Mouse (Mus musculus): Measurements from ENCODE around the gene Smpd1. TPM values are rescaled to one million over a fixed set of nuclear protein-coding genes. Genes with fewer than 3 reads are reported as not detected.
A peak's percentile ranks its signal among the peaks of the same experiment; 100 is the strongest.

Smpd1 gene
- polyA plus RNA-seq, 1 experiment from 2014 or later, result 47.8 TPM

DNA sequence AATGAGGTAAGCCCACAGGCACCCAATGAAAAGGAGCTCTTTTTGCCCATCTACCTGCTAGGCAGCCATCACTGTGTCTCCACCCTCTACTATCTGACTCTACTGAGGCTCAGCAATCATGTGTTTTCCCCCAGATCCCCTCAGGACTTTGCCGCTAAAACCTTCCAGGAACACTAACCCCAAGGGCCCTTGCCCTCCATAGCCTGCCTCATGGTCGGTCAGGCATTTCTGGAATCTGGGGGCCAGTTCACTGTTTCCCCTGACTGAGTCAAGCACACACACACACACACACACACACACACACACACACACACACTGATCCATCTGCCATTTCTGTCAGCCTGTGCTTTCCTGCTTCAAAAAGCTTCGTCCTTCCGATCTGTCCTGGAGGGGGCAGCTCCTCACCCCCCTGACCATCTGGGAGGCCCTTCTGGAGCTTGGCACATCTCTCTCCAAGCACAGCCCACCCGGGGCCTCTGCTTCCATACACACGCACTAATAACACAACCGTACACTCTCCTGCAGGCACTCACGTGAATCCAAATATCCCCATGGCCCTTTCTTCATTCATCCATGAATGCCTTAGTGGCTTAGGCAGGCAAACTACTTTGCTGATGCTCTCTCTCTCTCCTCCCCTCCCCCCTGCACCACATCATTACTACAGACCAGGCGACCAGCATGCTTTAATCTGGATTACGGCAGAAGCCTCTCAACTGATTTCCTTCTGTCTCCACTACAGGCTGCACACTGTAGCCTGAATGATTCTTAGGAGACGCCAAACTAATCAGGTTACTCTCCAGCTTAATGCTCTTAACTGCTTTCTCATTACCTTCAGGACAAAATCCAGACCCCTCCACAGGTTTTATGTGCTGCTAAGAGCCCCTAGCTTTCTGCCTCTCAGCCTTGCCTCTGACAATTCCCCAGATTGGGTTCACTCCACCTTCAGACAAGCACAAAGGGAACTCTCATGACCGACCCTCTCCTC is 15.6 kb downstream of the Smpd1 start:
- no peak for ATAC-seq (ENCODE audit: low read depth)
- 42% methylated on average over 12 of the region's 12 CpGs for WGBS

DNA sequence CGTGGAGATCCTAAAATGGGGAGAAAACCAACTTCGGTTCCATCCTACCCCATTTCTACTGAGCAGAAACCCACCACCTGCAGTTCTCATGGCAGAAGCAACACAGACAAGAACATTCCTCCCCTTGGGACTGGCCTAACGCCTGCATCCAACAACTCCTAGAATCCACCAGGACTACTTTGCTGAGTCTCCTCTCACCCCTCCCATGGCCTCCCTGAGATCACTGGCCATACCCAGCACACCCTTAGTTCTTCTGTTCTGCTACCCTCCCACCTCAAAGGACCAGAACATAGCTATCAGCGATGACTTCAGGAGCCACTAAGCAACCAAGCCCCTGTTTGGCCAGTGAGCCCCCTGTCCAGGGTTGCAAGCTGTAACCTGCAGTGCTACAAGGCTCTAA is 16.6 kb downstream of the Smpd1 start:
- Histone ChIP-seq H3K9me3 (ENCODE audit: control insufficient read depth, low read length) (no peaks in the 10 kb centered on the region), H3K36me3 (ENCODE audit: control insufficient read depth, insufficient read depth, low read length) (peaks cover 6% of the 10 kb centered on the region; the same call in 1 of the 2 replicates), H3K27me3 (ENCODE audit: control insufficient read depth, insufficient read depth, low read depth, low read length) (no peaks in the 10 kb centered on the region), H3K4me3 (ENCODE audit: low read length) (no peak overlapping the region), H3K4me2 (ENCODE audit: low read depth, low read length) (no peak overlapping the region), H3K9ac (ENCODE audit: low read length) (no peak overlapping the region), H3K4me1 (replicated peaks; ENCODE audit: control insufficient read depth, insufficient read depth, low read length) (no peaks in the 10 kb centered on the region), H3K27ac (ENCODE audit: low read length) (no peak overlapping the region)
- ATAC-seq (ENCODE audit: low read depth), result no peak
- WGBS, result 78% methylated on average over 4 of the region's 4 CpGs

More for the DNA sequence above, 15.6 kb downstream of the Smpd1 start:
- peaks cover 6% of the 10 kb centered on the region; the same call in 1 of the 2 replicates for H3K36me3 ChIP-seq (ENCODE audit: control insufficient read depth, insufficient read depth, low read length)
- H3K4me3 ChIP-seq (ENCODE audit: low read length), result no peak overlapping the region
- H3K4me2 ChIP-seq (ENCODE audit: low read depth, low read length), result no peak overlapping the region
- no peaks in the 10 kb centered on the region for H3K27me3 ChIP-seq (ENCODE audit: control insufficient read depth, insufficient read depth, low read depth, low read length)
- no peak overlapping the region for H3K9ac ChIP-seq (ENCODE audit: low read length)
- no peaks in the 10 kb centered on the region for H3K4me1 ChIP-seq (replicated peaks; ENCODE audit: control insufficient read depth, insufficient read depth, low read length)
- H3K27ac ChIP-seq (ENCODE audit: low read length), result no peak overlapping the region
- no peaks in the 10 kb centered on the region for H3K9me3 ChIP-seq (ENCODE audit: control insufficient read depth, low read length)

DNA sequence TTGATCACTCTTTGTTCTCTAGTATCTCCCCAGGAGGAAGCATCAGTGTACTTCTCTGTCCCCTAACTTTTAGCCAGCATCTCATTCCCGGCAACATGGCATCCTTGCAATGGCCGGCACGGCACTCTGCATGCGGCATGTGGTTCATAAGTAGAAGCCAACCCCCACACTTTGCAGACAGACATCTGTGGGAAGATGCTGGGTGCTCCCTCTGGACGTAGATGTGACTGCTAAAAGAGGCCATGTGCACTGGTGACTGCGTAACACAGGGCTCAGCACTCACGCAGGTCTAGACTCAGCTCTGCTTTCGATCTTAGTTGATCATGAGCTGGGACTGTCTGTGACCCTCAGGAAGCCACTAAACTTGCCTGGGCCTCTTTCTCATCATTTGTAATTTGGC is 18.8 kb downstream of the Smpd1 start:
- no peak overlapping the region for H3K4me3 ChIP-seq (ENCODE audit: low read length)
- 92% methylated on average over 8 of the region's 8 CpGs for WGBS
- peaks cover 8% of the 10 kb centered on the region for H3K4me1 ChIP-seq (replicated peaks; ENCODE audit: control insufficient read depth, insufficient read depth, low read length)
- H3K9me3 ChIP-seq (ENCODE audit: control insufficient read depth, low read length), result no peaks in the 10 kb centered on the region
- no peak overlapping the region for H3K4me2 ChIP-seq (ENCODE audit: low read depth, low read length)
- no peaks in the 10 kb centered on the region for H3K27me3 ChIP-seq (ENCODE audit: control insufficient read depth, insufficient read depth, low read depth, low read length)
- ATAC-seq (ENCODE audit: low read depth), result no peak
- H3K27ac ChIP-seq (ENCODE audit: low read length), result no peak overlapping the region
- H3K9ac ChIP-seq (ENCODE audit: low read length), result no peak overlapping the region
- H3K36me3 ChIP-seq (ENCODE audit: control insufficient read depth, insufficient read depth, low read length), result peaks cover 3% of the 10 kb centered on the region; the same call in 1 of the 2 replicates

DNA sequence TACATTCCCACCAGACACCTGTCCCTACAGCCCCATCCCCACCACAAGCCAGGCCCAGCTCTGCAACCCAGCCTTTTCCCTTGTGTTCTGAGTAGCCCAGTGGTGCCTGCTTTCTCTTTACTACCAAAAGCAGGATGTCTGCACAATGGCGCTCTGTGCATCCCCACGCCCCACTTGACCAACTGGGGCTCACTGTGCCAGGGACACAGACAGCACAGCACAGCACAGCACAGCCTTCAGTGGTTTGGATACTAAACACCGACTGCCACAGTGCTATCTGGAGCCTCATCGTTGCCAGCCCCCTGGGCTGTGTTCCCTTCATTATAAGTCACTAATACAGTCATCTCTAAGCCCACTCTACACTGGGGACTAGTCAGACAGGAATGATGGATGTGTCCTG is 20.4 kb downstream of the Smpd1 start:
- WGBS, result 84% methylated on average over 4 of the region's 4 CpGs
- no peak for ATAC-seq (ENCODE audit: low read depth)

DNA sequence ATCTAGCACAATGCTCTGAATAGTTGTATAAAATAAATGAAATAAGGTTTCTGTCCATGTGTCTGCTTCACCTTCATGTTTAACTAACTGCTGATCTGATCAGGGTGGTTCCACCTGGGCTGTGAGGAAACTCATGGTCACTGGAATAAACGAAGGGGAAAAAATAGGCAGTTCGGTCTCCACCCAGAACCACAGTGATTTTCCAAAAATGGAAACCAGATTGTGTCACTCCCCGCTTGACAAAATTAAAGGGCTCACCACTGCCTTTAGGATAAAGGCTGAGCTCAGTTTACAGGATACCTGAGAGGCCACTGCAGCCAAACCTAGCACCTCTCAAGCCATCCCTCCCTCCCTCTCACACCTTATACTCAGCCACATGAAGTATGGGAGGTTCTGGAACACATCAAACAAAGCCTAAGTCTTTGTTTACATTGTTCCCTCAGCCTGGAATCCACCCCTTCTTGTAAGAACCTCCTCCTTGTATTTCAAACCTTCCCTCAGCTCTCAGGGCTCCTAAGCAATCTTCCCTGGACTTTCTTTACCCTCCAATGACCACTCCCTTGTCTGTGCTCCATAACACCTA is 22.1 kb downstream of the Smpd1 start:
- peaks cover 3% of the 10 kb centered on the region; the same call in 1 of the 2 replicates for H3K36me3 ChIP-seq (ENCODE audit: control insufficient read depth, insufficient read depth, low read length)
- H3K9me3 ChIP-seq (ENCODE audit: control insufficient read depth, low read length), result no peaks in the 10 kb centered on the region
- WGBS, result 42% methylated on average over 3 of the region's 3 CpGs
- H3K9ac ChIP-seq (ENCODE audit: low read length), result no peak overlapping the region
- H3K4me1 ChIP-seq (replicated peaks; ENCODE audit: control insufficient read depth, insufficient read depth, low read length), result peaks cover 14% of the 10 kb centered on the region
- H3K4me2 ChIP-seq (ENCODE audit: low read depth, low read length), result no peak overlapping the region
- ATAC-seq (ENCODE audit: low read depth), result no peak
- H3K4me3 ChIP-seq (ENCODE audit: low read length), result no peak overlapping the region
- H3K27me3 ChIP-seq (ENCODE audit: control insufficient read depth, insufficient read depth, low read depth, low read length), result no peaks in the 10 kb centered on the region
- H3K27ac ChIP-seq (ENCODE audit: low read length), result peak overlapping the region; percentile 33

More for the DNA sequence above, 20.4 kb downstream of the Smpd1 start:
- Histone ChIP-seq H3K9me3 (ENCODE audit: control insufficient read depth, low read length) (no peaks in the 10 kb centered on the region), H3K4me3 (ENCODE audit: low read length) (no peak overlapping the region), H3K27me3 (ENCODE audit: control insufficient read depth, insufficient read depth, low read depth, low read length) (no peaks in the 10 kb centered on the region), H3K9ac (ENCODE audit: low read length) (no peak overlapping the region), H3K27ac (ENCODE audit: low read length) (no peak overlapping the region), H3K4me1 (replicated peaks; ENCODE audit: control insufficient read depth, insufficient read depth, low read length) (peaks cover 8% of the 10 kb centered on the region), H3K36me3 (ENCODE audit: control insufficient read depth, insufficient read depth, low read length) (peaks cover 3% of the 10 kb centered on the region; the same call in 1 of the 2 replicates), H3K4me2 (ENCODE audit: low read depth, low read length) (no peak overlapping the region)

DNA sequence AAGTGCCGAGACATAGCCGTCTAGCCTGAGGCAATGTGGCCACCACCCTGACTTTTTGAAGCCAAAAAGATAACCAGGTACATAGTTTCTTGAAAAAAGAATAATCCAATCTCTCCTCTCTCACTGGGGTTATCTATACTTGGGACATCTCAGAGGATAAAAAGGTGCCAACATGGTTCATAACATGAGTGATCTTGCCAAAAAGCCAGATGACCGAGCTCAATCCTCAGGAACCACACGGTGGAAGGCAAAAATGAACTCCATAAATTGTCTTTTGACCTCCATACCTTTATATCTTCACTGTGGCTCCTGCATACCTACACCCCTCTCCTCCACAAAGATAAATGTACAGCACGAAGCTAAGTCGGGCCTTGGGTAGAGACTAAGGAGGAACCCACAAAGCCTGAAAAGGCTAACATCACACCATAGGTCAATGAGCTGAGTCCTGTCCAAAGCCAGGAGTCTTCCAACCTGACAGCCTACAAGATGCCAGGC is 23.3 kb downstream of the Smpd1 start:
- H3K9me3 ChIP-seq (ENCODE audit: control insufficient read depth, low read length), result no peaks in the 10 kb centered on the region
- no peak overlapping the region for H3K9ac ChIP-seq (ENCODE audit: low read length)
- H3K27ac ChIP-seq (ENCODE audit: low read length), result no peak overlapping the region
- H3K4me1 ChIP-seq (replicated peaks; ENCODE audit: control insufficient read depth, insufficient read depth, low read length), result peaks cover 20% of the 10 kb centered on the region
- H3K4me2 ChIP-seq (ENCODE audit: low read depth, low read length), result no peak overlapping the region
- H3K27me3 ChIP-seq (ENCODE audit: control insufficient read depth, insufficient read depth, low read depth, low read length), result no peaks in the 10 kb centered on the region
- ATAC-seq (ENCODE audit: low read depth), result no peak
- H3K4me3 ChIP-seq (ENCODE audit: low read length), result no peak overlapping the region
- peaks cover 3% of the 10 kb centered on the region; the same call in 1 of the 2 replicates for H3K36me3 ChIP-seq (ENCODE audit: control insufficient read depth, insufficient read depth, low read length)
- 88% methylated on average over 6 of the region's 6 CpGs for WGBS

DNA sequence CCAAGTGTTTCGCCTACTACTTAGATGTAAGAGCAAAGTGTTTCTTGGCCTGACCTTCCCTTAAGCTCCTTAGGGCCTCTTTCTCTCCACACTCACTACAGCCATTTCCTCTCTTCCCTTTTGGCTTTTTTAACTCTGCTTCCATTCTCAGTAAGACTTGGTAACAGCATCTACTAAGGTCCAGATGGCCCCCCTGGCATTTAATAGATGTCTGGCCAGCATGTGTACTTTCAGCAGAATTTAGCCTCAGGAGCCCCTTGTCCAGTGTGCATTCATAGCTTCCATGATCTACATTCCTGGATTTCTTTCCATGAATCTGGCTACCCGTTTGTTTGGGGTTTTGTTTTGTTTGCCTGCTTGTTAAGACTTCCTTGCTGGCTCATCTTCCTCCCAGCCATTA is 24.3 kb downstream of the Smpd1 start:
- ATAC-seq (ENCODE audit: low read depth), result no peak
- H3K27ac ChIP-seq (ENCODE audit: low read length), result no peak overlapping the region
- H3K4me3 ChIP-seq (ENCODE audit: low read length), result no peak overlapping the region
- no peak overlapping the region for H3K4me2 ChIP-seq (ENCODE audit: low read depth, low read length)
- H3K36me3 ChIP-seq (ENCODE audit: control insufficient read depth, insufficient read depth, low read length), result peaks cover 3% of the 10 kb centered on the region; the same call in 1 of the 2 replicates
- no peaks in the 10 kb centered on the region for H3K9me3 ChIP-seq (ENCODE audit: control insufficient read depth, low read length)
- 81% methylated on average over 2 of the region's 2 CpGs for WGBS
- no peak overlapping the region for H3K9ac ChIP-seq (ENCODE audit: low read length)
- H3K27me3 ChIP-seq (ENCODE audit: control insufficient read depth, insufficient read depth, low read depth, low read length), result no peaks in the 10 kb centered on the region
- H3K4me1 ChIP-seq (replicated peaks; ENCODE audit: control insufficient read depth, insufficient read depth, low read length), result peaks cover 20% of the 10 kb centered on the region

DNA sequence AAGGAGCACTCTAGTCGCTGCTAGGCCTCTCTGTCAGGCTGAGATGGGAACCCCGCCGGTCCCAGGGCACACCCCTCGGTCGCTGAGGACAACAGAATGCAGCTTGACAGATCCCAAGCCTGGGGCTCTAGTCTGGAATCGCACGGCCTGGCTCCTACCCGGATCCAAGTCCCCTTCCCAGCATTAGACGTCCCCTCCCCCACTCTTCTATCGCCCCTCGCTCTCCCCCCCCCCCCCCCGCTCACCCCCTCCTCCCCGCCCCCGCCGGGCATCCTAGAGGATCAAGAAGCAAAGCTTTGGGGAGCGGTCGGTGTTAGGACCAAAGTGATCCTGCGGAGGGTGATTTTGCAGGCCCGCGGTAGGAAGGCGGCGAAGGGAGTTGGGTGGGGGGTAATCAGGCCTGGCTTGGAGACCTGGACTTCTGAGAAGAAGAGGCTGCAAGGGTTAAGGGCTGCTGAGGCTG is 26.5 kb downstream of the Smpd1 start:
- no peaks in the 10 kb centered on the region for H3K9me3 ChIP-seq (ENCODE audit: control insufficient read depth, low read length)
- H3K36me3 ChIP-seq (ENCODE audit: control insufficient read depth, insufficient read depth, low read length), result no peaks in the 10 kb centered on the region
- peak overlapping the region; percentile 76 for H3K9ac ChIP-seq (ENCODE audit: low read length)
- peak overlapping the region; percentile 38 for H3K27ac ChIP-seq (ENCODE audit: low read length)
- H3K27me3 ChIP-seq (ENCODE audit: control insufficient read depth, insufficient read depth, low read depth, low read length), result no peaks in the 10 kb centered on the region
- peak overlapping the region; percentile 81 for H3K4me2 ChIP-seq (ENCODE audit: low read depth, low read length)
- H3K4me1 ChIP-seq (replicated peaks; ENCODE audit: control insufficient read depth, insufficient read depth, low read length), result peaks cover 20% of the 10 kb centered on the region
- peak; percentile 56 for ATAC-seq (ENCODE audit: low read depth)
- WGBS, result 0% methylated on average over 16 of the region's 22 CpGs
- peak overlapping the region; percentile 82 for H3K4me3 ChIP-seq (ENCODE audit: low read length)

Measured in lung, embryonic 16.5 days (tissue).